Mouse (Mus musculus): ENCODE results near the gene Xpo4. TPM values are rescaled to one million over a fixed set of nuclear protein-coding genes. Genes with fewer than 3 reads are reported as not detected.

Gene Xpo4
- polyA plus RNA-seq, 2 experiments, result 15.5 to 27.4 TPM

DNA sequence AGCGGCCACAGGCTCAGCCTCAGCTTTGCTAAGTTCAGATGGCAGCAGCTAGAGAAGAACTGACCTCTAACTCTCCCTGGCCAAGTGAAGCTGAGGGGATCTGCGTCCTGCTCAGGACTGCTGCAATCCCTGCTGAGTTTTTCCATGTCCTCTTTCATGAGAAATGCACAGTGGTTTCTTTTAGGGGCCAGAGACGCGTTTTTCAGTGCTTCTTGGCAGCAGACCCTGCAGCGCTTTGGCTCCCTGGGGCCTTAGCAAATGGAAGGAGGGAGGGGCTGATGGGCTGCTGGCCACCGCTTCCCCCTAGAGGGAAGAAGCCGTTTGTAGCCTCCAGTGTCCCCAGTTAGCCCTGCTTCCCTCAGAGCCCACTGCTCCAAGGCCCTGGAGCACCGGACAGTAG, 130.3 kb downstream of the Xpo4 start:
- ATAC-seq (ENCODE audit: low FRiP score, low read depth), result peak; percentile 28; the same call in 1 of the 2 replicates

DNA sequence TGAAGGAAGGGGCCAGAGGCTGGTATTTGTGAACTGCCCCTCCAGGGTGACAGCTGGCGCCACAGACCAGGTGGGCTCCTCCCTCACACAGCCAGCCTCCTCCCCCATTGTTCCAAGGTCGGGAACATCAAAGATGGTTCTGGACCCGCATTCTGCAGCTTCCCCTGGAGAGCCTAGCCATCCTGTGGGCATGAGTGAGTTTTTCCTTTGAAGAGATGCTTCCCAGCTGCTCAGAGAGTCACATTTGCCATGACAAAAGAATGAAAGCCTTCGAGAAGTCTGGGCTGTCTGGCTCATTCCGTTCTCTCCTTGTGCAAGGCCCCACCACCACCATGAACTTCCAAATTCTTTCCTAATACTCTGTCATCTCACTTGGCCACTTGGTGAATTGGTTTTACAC, 130.9 kb downstream of the Xpo4 start:
- H3K36me3 ChIP-seq (ENCODE audit: control insufficient read depth, insufficient read depth, low read length), result no peaks in the 10 kb centered on the region
- no peak for TF ChIP-seq POLR2A (IDR thresholded peaks at IDR 0.05; ENCODE audit: borderline replicate concordance, extremely low read depth, insufficient read depth, insufficient read length)
- no peaks in the 10 kb centered on the region for H3K27me3 ChIP-seq (ENCODE audit: control insufficient read depth, insufficient read depth, low read length)
- no peak overlapping the region for H3K9ac ChIP-seq (ENCODE audit: low read depth, low read length, severe bottlenecking)
- H3K27ac ChIP-seq (replicated peaks; ENCODE audit: low read depth, low read length), result peak overlapping the region; percentile 74; the same call in 1 of the 2 replicates
- ATAC-seq (ENCODE audit: low FRiP score, low read depth) (peak; percentile 28; the same call in 1 of the 2 replicates), DNase-seq (ENCODE audit: low spot score) (no peak)
- peak overlapping the region; percentile 16; the same call in 1 of the 2 replicates for H3K4me2 ChIP-seq (replicated peaks; ENCODE audit: low read depth, low read length, severe bottlenecking)
- no peak overlapping the region for H3K4me3 ChIP-seq (replicated peaks; ENCODE audit: low read length)
- no peaks in the 10 kb centered on the region for H3K9me3 ChIP-seq (ENCODE audit: control insufficient read depth, low read length)
- H3K4me1 ChIP-seq (ENCODE audit: control insufficient read depth, insufficient read depth, low read length), result peaks cover 30% of the 10 kb centered on the region
- WGBS, result 22% methylated on average over 5 of the region's 5 CpGs

More for the DNA sequence above, 130.3 kb downstream of the Xpo4 start:
- no peak overlapping the region for H3K4me3 ChIP-seq (replicated peaks; ENCODE audit: low read length)
- H3K9me3 ChIP-seq (ENCODE audit: control insufficient read depth, low read length), result no peaks in the 10 kb centered on the region
- no peaks in the 10 kb centered on the region for H3K36me3 ChIP-seq (ENCODE audit: control insufficient read depth, insufficient read depth, low read length)
- WGBS, result 14% methylated on average over 8 of the region's 8 CpGs
- DNase-seq (ENCODE audit: low spot score), result peak; percentile 59
- peak overlapping the region; percentile 74 for H3K27ac ChIP-seq (replicated peaks; ENCODE audit: low read depth, low read length)
- TF ChIP-seq POLR2A (IDR thresholded peaks at IDR 0.05; ENCODE audit: borderline replicate concordance, extremely low read depth, insufficient read depth, insufficient read length), result no peak
- H3K4me1 ChIP-seq (ENCODE audit: control insufficient read depth, insufficient read depth, low read length), result peaks cover 28% of the 10 kb centered on the region
- H3K4me2 ChIP-seq (replicated peaks; ENCODE audit: low read depth, low read length, severe bottlenecking), result peak overlapping the region; percentile 16; the same call in 1 of the 2 replicates
- H3K27me3 ChIP-seq (ENCODE audit: control insufficient read depth, insufficient read depth, low read length), result no peaks in the 10 kb centered on the region
- peak overlapping the region; percentile 9; the same call in 1 of the 2 replicates for H3K9ac ChIP-seq (ENCODE audit: low read depth, low read length, severe bottlenecking)

DNA sequence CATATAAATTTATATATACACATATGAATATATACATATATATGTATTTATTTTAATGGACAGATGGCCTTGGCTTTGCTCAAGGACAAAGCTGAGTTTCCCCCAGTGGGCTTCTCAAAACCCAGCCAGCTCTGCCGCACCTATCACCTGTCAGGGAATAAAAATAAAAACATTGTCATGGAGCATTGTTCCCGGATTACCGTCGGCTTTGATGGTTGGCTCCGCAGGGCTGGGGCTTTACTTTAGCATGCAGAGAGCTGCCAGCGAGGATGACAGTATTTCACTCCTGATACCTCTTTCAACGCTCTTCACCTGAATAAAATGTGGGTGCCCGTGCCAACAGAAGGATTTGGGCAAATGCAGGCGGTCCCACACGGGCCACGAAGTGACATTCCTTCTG, 131.4 kb downstream of the Xpo4 start:
- DNase-seq (ENCODE audit: low spot score), result no peak
- H3K36me3 ChIP-seq (ENCODE audit: control insufficient read depth, insufficient read depth, low read length), result no peaks in the 10 kb centered on the region
- no peak overlapping the region for H3K4me3 ChIP-seq (replicated peaks; ENCODE audit: low read length)
- no peak overlapping the region for H3K4me2 ChIP-seq (replicated peaks; ENCODE audit: low read depth, low read length, severe bottlenecking)
- TF ChIP-seq POLR2A (IDR thresholded peaks at IDR 0.05; ENCODE audit: borderline replicate concordance, extremely low read depth, insufficient read depth, insufficient read length), result no peak
- H3K4me1 ChIP-seq (ENCODE audit: control insufficient read depth, insufficient read depth, low read length), result peaks cover 33% of the 10 kb centered on the region
- H3K27me3 ChIP-seq (ENCODE audit: control insufficient read depth, insufficient read depth, low read length), result no peaks in the 10 kb centered on the region
- WGBS, result 20% methylated on average over 11 of the region's 11 CpGs
- no peaks in the 10 kb centered on the region for H3K9me3 ChIP-seq (ENCODE audit: control insufficient read depth, low read length)
- ATAC-seq (ENCODE audit: low FRiP score, low read depth), result no peak
- no peak overlapping the region for H3K27ac ChIP-seq (replicated peaks; ENCODE audit: low read depth, low read length)
- H3K9ac ChIP-seq (ENCODE audit: low read depth, low read length, severe bottlenecking), result no peak overlapping the region

DNA sequence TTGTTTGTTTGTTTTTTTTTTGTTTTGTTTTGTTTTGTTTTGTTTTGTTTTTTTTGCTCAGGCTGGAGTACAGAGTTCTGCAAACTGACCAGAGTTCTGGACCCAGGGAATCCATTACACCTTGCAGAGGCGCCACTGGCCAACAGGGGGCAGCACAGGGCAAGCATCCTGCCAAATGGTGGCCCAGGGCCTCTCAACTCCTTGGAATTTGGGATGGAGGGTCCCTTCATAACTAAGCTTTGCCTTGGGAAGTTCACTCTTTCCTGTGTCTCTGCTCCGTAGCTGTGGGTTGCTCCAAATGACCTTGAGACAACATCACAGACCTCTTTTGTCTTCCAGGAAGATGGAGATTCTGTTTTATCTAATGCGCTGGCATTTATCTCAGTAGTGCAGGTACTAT, 132.0 kb downstream of the Xpo4 start:
- Histone ChIP-seq H3K4me2 (replicated peaks; ENCODE audit: low read depth, low read length, severe bottlenecking) (no peak overlapping the region), H3K4me1 (ENCODE audit: control insufficient read depth, insufficient read depth, low read length) (peaks cover 35% of the 10 kb centered on the region), H3K9ac (ENCODE audit: low read depth, low read length, severe bottlenecking) (no peak overlapping the region), H3K9me3 (ENCODE audit: control insufficient read depth, low read length) (no peaks in the 10 kb centered on the region), H3K4me3 (replicated peaks; ENCODE audit: low read length) (no peak overlapping the region), H3K27ac (replicated peaks; ENCODE audit: low read depth, low read length) (no peak overlapping the region), H3K36me3 (ENCODE audit: control insufficient read depth, insufficient read depth, low read length) (no peaks in the 10 kb centered on the region), H3K27me3 (ENCODE audit: control insufficient read depth, insufficient read depth, low read length) (no peaks in the 10 kb centered on the region)
- TF ChIP-seq POLR2A (IDR thresholded peaks at IDR 0.05; ENCODE audit: borderline replicate concordance, extremely low read depth, insufficient read depth, insufficient read length), result no peak
- ATAC-seq (ENCODE audit: low FRiP score, low read depth), result no peak
- 44% methylated on average over 3 of the region's 3 CpGs for WGBS
- peak; percentile 38 for DNase-seq (ENCODE audit: low spot score)

DNA sequence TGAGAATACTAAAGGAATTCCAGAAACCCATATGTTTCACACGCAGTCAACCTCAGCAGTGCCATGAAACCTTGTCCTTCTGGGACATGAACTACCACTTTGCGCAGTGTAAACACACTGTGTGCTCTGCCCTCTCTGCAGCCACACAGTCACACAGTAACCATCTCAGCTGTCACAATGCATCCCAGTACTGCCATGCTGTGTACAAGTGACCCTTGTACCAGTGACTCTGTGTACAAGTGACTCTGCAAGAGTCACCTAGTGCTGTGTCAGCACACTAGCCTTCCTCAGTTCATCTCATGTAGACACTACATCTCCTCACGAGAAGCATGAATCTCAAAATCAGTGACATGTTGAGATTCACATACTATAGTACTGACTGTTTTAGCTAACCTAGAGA, 132.7 kb downstream of the Xpo4 start:
- ATAC-seq (ENCODE audit: low FRiP score, low read depth) (no peak), DNase-seq (ENCODE audit: low spot score) (no peak)
- H3K36me3 ChIP-seq (ENCODE audit: control insufficient read depth, insufficient read depth, low read length), result no peaks in the 10 kb centered on the region
- H3K4me1 ChIP-seq (ENCODE audit: control insufficient read depth, insufficient read depth, low read length), result peaks cover 33% of the 10 kb centered on the region
- no peaks in the 10 kb centered on the region for H3K27me3 ChIP-seq (ENCODE audit: control insufficient read depth, insufficient read depth, low read length)
- H3K9ac ChIP-seq (ENCODE audit: low read depth, low read length, severe bottlenecking), result no peak overlapping the region
- no peak overlapping the region for H3K27ac ChIP-seq (replicated peaks; ENCODE audit: low read depth, low read length)
- 91% methylated on average over 3 of the region's 3 CpGs for WGBS
- no peak overlapping the region for H3K4me2 ChIP-seq (replicated peaks; ENCODE audit: low read depth, low read length, severe bottlenecking)
- no peak for TF ChIP-seq POLR2A (IDR thresholded peaks at IDR 0.05; ENCODE audit: borderline replicate concordance, extremely low read depth, insufficient read depth, insufficient read length)
- no peaks in the 10 kb centered on the region for H3K9me3 ChIP-seq (ENCODE audit: control insufficient read depth, low read length)
- no peak overlapping the region for H3K4me3 ChIP-seq (replicated peaks; ENCODE audit: low read length)

Measured in limb, embryonic 14.5 days (tissue).